Mouse (Mus musculus): Measurements from ENCODE around the gene Ccpg1os.

- no peak for TF ChIP-seq EP300 (IDR thresholded peaks at IDR 0.05)
- TF ChIP-seq CTCF (IDR thresholded peaks at IDR 0.05): peak; percentile 79
Measured at GRCm38 (mm10) chr9:72955546-72955945, 29.6 kb downstream of the Ccpg1os start.

Measured in lung, postnatal 0 days (tissue).